Mouse (Mus musculus) spleen, postnatal 36 days (tissue): Measurements from ENCODE around the gene Epha7.

Source experiments
- DNase-seq, 2 experiments: peaks; one replicate each; pipeline ENCODE4 v3.0.0; 2022; ENCODE audit warnings: low spot score in 2 of 2, mixed read lengths in 1 of 2

Epha7 gene

DNA sequence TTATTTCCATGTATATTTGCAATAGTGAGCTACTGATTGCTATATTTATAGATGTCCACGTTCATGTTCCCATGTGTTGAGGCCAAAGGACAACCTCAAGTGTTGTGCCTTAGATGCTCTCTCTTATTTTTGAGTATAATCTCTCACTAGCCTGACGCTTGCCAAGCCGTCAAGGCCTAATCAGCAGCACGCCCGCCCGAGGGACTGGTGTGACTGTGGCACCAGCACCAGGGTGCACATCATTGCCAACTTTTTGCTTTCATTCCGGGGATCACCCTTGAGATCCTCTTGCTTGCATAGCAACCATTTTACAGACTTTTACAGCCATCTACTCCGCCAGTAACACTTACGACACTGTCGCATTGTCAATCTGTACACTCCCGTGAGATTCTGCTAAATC is 86.9 kb downstream of the Epha7 start:
- no peak for DNase-seq

DNA sequence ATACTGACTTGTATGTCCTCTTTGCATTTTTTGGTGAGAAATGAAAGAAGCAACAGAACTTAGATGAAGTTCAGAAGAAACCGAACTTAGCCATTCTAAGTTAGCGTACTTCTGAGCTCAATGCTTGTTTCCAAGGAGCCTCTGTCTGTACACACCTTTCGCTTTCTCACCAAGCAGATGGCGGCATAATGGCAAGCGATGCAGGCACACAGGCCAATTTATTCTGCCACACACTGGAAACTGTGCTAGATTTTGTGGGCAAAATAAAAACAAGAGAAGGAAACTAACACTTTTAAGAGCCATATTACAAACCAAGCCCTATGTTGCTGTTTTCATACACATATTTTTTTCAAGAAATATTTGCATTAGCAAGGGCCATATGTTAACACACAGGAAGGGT is 88.6 kb downstream of the Epha7 start:
- no peak for DNase-seq

DNA sequence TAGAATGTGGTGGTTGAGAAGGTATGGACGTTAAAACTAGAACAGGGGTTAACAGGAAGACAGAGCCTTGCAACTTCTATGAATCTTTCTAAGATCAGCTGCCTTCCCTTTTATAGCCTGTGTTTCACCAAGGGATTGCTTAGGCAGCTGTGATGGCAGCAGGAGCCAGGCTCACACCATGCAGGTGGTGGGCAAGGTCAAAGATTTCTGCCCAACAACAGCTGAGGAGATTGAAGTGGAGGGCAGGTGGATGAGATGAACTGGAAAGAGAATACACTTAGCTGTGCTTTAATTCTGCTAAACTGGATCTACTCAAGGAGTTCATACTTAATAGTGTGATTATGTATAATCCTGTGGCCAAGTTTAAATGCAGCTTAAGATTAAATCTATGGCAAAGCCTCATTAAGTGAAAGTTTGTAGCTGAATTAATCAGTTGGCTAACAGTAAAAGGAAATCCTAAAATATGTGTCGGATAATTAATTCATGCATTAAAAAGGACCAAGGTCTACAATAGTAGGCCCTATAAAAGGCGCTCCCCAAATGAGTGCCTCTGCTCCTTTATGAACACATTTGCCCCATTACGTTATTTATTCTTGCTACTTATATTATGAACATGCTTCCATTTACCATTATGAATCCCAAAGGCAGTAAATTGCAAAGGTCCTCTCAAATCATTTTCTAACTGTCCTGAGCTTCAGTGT is 89.2 kb downstream of the Epha7 start:
- DNase-seq, result no peak

DNA sequence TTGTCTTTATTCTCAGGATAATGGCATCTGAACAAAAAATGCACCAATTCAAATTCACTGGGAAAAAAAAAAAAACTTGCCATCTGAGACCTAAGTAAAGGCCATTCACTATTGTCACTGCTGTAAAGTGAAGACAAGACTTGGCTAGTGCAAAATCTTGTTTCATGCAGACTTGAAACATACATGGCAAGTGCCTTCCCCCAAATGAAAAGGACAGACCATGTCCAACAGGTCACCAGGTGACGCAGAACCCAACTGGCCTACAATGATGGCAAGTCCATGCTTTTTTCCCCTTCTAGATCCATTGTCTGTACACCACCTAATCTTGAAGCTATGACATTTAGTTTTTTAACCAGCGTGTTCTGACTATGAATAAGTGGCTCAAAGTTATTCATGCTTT is 94.1 kb downstream of the Epha7 start:
- no peak for DNase-seq

DNA sequence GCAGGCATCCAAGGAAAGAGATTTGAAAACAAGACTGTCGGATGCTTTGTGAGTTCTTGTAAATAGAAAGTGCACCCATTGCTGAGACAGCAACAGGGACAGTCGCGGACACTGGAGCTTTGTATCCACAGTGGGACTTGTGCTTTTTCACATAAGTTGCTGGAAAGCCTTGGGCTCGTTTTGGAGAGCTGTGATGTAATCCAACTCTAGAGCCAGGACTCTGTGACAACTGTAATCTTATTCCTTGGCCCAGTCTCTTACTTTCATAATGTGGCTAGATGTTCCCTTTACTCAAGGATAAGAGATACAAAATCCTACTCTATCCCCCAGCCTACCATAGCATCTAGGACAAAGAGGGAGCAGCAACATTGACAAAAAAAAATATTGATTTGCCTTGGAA is 97.2 kb downstream of the Epha7 start:
- DNase-seq, result no peak

DNA sequence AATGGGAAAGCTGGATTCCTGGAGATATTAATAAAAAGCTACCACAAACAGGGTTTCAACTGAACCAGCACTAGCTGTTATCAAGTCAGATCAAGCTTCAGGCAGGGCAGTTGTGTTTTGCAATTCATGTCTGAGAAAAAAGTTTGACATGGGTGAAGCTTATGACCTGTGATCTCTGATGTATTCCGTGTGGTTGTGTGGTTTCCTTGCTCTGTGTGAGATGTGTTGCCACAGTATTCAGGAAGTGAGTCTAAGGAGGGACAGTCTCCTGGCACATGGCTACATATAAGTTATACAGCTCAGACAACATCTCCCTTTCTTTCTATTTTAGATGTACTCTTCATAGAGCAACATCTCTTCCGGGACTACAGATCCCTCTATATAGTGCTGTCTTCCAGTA is 99.1 kb downstream of the Epha7 start:
- no peak for DNase-seq

DNA sequence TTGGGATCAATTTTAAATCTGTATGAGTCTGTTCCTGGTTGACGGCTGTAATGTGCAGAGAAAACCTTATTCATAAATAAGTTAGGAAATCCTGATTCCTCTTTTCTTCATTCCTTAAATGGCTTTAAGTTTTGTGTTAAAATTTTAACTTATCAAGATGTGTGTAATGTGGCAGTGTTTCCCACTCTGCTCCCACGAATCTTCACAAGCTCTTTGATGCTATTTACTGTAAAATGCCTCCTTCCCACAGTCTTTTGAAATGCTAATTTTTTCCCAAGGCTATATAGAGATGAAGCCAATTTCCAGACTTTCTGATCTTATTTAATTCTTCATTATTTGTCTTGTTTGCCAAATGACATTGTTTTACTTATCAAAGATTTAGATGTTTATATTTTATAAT is 100.7 kb downstream of the Epha7 start:
- no peak for DNase-seq

DNA sequence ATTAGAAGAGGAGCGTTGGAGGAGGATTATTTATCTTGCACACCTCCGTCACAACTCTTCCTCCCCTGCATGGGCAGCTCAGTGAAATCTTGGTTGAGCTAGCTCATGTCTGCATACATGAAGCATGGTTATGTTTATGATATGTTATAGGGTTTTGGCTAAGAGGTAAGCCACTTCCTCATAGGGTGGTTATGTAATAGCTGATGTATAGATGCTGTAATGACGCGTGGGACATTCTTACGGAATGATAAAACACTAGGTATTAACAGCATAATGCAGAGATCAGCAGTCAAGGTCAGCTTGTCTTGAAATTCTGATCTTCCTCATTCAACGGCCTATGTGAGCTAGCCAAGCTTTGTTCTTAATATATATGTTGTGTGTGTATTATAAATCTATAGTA is 107.7 kb downstream of the Epha7 start:
- no peak for DNase-seq

DNA sequence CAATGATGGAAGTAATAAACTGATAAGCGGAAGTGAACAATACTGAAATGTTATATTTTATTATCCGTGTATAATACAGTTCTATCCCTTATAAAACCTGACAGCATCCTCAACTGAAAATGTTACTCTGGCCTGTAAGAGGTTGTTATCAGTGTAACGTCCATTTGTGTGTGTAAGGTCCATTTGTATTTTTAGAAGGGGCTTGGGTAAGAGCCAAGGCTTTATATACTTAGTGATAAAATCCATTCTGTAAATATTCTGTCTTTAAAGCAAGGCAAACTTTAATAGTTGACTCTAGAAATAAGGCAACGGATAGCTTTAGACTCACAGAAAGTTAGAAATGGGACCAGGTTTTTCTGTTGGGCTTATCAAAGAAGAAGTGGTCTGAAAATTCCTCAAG is 113.1 kb downstream of the Epha7 start:
- DNase-seq, result no peak

DNA sequence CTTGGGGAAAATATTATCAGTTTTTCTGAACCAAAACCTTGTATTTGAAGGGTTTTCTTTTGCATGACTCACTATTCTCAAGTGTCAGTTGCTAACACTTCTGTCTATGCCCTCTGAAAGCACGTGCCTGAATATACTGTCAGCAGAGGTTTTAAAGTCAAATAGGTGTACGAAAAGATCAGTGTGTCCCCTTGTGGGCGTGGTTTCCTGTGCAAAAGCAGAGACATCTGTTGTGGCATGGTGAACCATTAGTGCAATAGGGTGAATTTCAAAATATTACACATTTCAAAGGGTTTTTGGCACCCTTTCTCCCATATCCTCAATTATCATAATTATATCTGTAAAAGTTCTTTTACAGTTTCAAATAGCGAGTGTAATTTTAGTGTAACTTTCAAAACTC is 120.5 kb downstream of the Epha7 start:
- DNase-seq, result no peak

DNA sequence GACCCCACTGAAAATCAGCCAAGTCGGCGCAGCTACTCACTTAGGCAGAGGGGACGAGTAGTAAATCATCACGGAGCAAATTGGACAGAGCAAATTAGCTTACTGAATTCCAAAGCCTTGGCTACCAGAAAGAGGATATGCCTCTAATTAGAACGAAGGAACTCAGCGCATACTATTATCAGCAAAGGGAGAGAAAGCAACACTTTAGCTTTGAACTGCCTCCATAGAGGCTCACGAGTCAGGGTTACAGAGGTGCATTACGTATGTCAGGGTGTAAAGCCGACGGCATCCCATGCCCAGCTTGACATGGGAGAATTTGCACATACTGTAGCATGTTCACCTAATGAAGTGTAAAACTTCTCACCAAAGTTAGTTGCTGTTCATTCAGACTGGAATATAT is 121.9 kb downstream of the Epha7 start:
- DNase-seq, result no peak

DNA sequence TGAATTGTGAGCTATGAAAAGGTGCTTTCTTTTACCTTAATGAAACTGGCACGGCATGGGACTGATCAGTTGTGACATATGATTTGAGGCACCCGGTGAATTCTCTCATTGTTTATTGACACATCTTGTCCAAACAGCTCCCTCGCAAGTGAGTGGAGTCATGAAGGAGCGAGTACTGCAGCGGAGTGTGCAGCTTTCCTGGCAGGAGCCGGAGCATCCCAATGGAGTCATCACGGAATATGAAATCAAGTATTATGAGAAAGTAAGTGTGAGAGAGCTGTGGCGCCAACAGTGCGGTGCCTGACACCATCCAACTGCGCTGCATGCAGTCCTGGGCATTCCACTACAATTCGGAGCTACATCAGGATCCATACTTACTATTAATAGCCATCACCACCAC is 122.6 kb downstream of the Epha7 start:
- no peak for DNase-seq

DNA sequence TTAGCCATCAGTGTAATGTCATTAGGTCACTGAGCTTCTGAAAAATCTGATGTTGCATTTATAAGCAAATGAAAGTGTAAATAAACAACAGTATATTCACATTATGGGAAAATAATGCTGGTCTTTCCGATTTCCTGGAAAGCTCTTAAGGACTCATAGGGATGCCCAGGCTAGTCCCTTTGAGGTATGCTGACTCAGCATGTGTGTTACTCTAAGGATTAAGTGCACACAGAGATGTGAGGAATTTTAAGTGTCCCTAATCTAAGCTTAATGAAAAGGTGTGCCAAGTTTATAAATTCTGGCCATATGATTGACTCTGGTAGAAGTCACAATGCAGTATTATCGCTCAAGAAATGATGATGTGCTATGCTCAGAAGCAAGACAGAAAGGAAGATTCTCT is 127.8 kb downstream of the Epha7 start:
- no peak for DNase-seq

DNA sequence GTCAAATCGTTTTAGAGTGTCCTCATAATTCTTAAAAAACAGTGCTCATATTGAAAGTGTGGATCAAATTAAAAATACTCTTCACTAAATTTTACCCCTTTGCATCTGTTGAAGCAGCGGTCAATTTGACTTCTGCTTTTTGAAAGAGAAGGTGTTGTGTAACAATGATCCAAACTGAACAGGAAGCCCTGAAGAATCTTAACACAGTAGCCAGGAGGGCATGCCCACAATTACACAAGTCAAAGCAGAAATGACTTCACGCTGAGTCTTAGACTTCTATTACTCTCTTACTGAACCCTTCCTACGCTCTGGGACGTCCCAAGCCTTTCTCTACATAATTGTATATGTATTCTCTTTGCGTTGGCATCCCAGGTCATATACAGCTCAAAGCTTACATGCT is 131.3 kb downstream of the Epha7 start:
- DNase-seq, result peak in 1 of 2 experiments; percentile 8

DNA sequence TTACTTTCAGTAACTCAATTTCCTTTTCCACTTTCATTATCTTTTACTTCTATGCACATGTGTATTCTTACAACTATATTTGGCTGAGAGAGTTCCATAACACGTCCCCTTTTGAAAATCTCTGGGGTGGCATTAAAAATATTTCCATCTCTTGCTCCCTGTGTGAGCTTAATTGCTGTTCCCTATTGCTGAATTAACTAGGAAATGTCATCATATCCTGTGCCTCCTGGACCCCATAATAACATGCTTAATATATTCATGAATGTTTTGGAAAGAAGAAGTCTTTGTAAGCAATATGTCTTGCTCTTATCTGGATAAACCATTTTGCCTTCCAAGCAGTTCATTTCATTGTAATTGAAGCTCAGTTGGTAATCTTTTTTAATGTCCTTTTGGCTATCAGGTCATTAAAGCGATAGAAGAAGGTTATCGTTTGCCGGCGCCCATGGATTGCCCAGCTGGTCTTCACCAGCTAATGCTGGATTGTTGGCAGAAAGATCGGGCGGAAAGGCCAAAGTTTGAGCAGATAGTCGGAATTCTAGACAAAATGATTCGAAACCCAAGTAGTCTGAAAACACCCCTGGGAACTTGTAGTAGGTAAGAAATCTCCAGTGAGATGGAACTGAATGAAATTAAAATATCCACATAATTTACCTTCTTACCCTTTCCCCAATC is 148.1 kb downstream of the Epha7 start:
- DNase-seq, result no peak

DNA sequence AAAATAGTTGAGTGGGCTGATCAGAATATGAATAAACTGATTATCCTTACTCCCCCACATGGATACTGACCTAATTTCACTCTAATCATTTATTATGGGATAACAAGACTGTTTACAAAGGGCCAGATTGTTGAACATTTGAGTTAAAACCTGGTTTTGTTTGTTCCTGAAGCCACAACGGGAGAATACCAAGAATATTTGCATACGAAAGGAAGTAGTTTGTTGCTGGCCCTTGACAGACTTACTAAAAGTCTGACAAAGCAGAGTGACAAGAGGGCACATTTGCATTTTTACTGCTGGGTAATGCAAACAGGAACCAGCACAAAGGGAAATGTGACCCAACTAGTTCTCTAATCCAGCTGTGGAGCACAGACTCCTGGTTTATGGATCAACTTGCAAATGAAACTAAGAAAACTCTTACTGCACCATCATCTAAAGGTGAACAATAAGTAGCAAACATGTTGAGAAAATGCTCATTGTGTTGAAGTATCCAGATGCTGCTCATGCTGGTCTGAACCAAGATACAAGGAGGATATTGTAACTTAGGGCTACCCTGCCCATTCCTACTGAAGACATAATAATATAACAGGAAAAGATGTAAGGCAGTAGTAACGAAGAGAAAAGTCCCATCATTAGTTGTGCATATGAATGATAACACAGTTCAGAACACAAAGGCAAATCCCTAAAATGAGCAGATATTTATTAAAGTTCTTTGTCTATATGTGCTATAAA is 154.8 kb downstream of the Epha7 start:
- DNase-seq, result no peak

DNA sequence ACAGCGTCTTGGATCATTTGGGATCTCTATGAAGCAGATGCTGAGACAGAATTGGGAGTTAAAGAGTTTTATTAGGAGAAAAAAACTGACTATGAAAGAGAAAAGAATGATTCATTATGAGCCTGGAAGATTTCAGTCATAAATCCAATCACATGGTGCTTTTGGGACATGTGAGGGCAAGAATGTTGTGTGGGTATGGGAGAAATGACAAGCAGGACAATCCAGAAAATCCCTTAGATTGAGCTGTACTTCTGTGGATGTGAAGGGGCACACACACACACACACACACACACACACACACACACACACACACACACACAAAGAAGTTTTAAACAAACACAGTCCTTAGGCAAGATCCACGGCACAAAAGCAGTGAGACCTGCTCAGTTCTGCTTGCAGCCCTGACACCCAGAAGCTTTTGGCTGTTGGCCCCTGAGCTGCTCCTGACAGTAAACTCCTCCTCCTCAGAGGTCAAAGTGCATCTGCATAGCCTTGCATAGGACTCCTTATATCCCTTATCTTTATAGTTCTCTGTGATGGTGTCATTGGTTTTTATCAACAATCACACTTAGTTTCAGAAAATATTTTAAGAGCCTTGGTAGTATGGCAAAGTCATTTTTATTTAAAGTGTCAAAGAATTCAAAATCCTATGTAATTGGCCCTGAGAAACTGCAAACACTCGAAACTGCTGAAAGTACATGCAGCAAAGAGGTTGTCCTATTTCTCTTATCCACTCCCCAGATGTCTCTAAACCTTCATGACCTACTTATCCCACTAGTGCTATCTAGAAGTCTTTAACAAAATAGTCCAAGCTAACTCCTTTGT is 185.7 kb downstream of the Epha7 start:
- no peak for DNase-seq

DNA sequence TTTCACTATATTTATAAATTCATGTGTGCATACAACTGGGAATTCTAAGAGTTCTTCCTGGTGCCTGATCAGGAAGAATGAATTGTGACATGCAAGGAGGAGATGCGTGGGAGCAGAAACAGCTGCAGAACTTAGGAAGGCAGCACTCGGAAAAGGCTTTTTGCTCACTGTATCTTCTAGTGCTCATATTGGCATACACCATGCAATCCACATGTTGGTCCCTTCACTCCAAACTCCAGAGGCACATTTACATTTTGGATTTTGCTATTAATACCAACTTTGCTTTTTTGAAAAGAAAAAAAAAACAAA is 186.3 kb downstream of the Epha7 start:
- DNase-seq, result no peak

DNA sequence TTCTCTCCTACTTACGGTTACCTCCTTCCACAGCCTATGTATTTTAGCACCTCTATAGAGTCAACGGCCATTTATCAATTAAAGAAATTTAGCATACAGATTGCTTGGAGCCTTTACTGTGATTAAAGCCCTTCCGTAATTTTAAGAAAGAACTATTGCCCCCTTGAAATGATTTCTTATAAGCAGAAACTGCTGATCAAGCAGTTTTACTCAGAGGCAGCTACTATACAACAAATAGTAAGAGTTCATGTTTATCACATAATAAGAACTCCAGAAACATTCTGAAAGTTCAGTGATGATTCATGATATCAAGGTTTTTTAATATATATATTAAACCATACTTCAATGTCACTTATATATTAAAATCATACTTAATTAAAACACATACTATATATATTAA is 197.4 kb downstream of the Epha7 start:
- no peak for DNase-seq
